Mouse (Mus musculus) midbrain, embryonic 11.5 days (tissue): ENCODE data around the gene Wrnip1. TPM values are rescaled to one million over a fixed set of nuclear protein-coding genes. Genes with fewer than 3 reads are reported as not detected.
A peak's percentile ranks its signal among the peaks of the same experiment; 100 is the strongest.

Source experiments
- ATAC-seq: fragments of 200-750 bp; cut with Nextera tagmentation; 2 replicates; pipeline ENCODE4 v1.8.0; 2017; ENCODE audit warnings: moderate TSS enrichment, moderate library complexity; ENCODE audit not compliant: low FRiP score
- DNase-seq: peaks from one replicate; pipeline ENCODE4 v3.0.0; 2015; ENCODE audit warnings: low spot score; ENCODE audit errors: missing footprints
- H3K27ac ChIP-seq: fragments of 300-500 bp; sonication (generic); 2 replicates; pipeline ENCODE4 v1.5.1; 2014; ENCODE audit warnings: low read depth, low read length
- H3K27me3 ChIP-seq: fragments of 300-500 bp; sonication (generic); 2 replicates; pipeline ENCODE4 v1.6.1; 2014; ENCODE audit warnings: mild to moderate bottlenecking, low read length, moderate library complexity, mixed read lengths; ENCODE audit not compliant: control insufficient read depth, insufficient read depth
- H3K36me3 ChIP-seq: fragments of 300-500 bp; sonication (generic); 2 replicates; pipeline ENCODE4 v1.6.1; 2014; ENCODE audit warnings: mild to moderate bottlenecking, low read length, moderate library complexity, mixed read lengths; ENCODE audit not compliant: control insufficient read depth, insufficient read depth
- H3K4me1 ChIP-seq: fragments of 300-500 bp; sonication (generic); 2 replicates; pipeline ENCODE4 v1.6.1; 2014; ENCODE audit warnings: low read length; ENCODE audit not compliant: control insufficient read depth, insufficient read depth
- H3K4me2 ChIP-seq: fragments of 300-500 bp; sonication (generic); 2 replicates; pipeline ENCODE4 v1.6.1; 2014; ENCODE audit warnings: mild to moderate bottlenecking, moderate library complexity
- H3K4me3 ChIP-seq: fragments of 300-500 bp; sonication (generic); 2 replicates; pipeline ENCODE4 v1.5.1; 2014; ENCODE audit warnings: low read depth, low read length
- H3K9ac ChIP-seq: fragments of 300-500 bp; sonication (generic); 2 replicates; pipeline ENCODE4 v1.6.1; 2014; ENCODE audit warnings: low read length
- H3K9me3 ChIP-seq: fragments of 300-500 bp; sonication (generic); 2 replicates; pipeline ENCODE4 v1.6.1; 2016; ENCODE audit warnings: low read length; ENCODE audit not compliant: control insufficient read depth
- WGBS: fragments of 180-500 bp; shearing (Covaris S2); extraction: QIAGEN DNeasy Blood & Tissue Kit; methylation state at CpG from one replicate; pipeline ENCODE4 v1.1.7; 2014; 5-methylcytosine and 5-hydroxymethylcytosine counted together
- polyA plus RNA-seq: library from polyadenylated mRNA; unstranded; fragments of >200 nt; fragmentation: Nextera tagmentation; extraction: Ambion mirVana; gene quantifications from 2 replicates; pipeline ENCODE4 v1.2.1, GENCODE M21; 2014

The Wrnip1 gene
- polyA plus RNA-seq, 1 experiment from 2014 or later: 17.2 TPM

DNA sequence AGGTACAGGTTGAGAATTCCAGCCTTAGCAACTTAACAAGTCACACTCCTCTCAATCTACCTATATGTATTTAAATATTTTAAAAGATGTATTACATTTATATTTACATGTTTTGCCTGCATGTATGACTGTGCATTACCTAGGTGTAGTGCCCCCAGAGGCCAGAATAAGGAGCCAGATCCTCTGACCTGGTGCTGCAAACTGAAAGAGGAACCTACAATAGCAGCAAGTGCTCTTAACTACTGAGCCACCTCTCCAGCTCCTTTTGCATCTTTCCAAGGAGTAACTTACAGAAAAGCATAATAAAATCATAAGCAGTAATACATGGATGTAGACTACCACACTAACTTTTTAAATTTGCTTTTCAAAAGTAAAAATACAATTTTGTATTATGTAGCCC lies 979 bp upstream of the Wrnip1 start:
- Histone ChIP-seq H3K36me3 (no peaks in the 10 kb centered on the region), H3K27ac (no peak overlapping the region), H3K9me3 (no peaks in the 10 kb centered on the region), H3K4me2 (peak overlapping the region; percentile 53), H3K4me3 (no peak overlapping the region), H3K4me1 (peaks cover 16% of the 10 kb centered on the region), H3K9ac (no peak overlapping the region), H3K27me3 (no peaks in the 10 kb centered on the region)
- DNase-seq (no peak), ATAC-seq (no peak)

DNA sequence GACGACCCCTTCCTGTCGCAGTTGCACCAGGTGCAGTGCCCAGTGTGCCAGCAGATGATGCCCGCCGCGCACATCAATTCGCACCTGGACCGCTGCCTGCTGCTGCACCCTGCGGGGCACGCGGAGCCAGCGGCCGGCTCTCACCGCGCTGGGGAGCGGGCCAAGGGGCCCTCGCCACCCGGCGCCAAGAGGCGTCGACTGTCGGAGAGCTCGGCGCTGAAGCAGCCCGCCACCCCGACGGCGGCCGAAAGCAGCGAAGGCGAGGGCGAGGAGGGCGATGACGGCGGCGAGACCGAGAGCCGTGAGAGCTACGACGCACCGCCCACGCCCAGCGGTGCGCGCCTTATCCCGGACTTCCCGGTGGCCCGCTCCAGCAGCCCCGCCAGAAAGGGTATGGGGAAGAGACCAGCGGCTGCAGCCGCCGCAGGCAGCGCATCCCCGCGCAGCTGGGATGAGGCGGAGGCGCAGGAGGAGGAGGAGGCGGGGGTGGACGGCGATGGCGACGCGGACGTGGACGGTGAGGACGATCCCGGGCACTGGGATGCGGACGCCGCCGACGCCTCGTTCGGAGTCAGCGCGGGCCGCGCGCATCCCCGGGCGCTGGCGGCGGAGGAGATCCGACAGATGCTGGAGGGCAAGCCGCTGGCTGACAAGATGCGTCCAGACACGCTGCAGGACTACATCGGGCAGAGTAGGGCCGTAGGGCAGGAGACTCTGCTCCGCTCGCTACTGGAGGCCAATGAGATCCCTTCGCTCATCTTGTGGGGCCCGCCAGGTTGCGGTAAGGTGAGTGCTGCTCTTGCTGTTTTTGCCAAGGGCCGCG lies 632 bp downstream of the Wrnip1 start, which contains the start of gene D930007J09Rik:
D930007J09Rik (minus strand) TSS at position 591 of the 823 bp plus-strand sequence.
- Histone ChIP-seq H3K27me3 (no peaks in the 10 kb centered on the region), H3K9me3 (no peaks in the 10 kb centered on the region), H3K4me3 (peak within 1 kb of the TSS; percentile 74), H3K36me3 (peaks cover 2% of the 10 kb centered on the region; the same call in 1 of the 2 replicates), H3K4me2 (peak within 1 kb of the TSS; percentile 89), H3K4me1 (peaks cover 16% of the 10 kb centered on the region), H3K9ac (peak within 1 kb of the TSS; percentile 82), H3K27ac (peak within 1 kb of the TSS; percentile 48)
- ATAC-seq: peak; percentile 33
- WGBS: under 1% methylated on average over 94 of the region's 95 CpGs
- peak; percentile 96 for DNase-seq

DNA sequence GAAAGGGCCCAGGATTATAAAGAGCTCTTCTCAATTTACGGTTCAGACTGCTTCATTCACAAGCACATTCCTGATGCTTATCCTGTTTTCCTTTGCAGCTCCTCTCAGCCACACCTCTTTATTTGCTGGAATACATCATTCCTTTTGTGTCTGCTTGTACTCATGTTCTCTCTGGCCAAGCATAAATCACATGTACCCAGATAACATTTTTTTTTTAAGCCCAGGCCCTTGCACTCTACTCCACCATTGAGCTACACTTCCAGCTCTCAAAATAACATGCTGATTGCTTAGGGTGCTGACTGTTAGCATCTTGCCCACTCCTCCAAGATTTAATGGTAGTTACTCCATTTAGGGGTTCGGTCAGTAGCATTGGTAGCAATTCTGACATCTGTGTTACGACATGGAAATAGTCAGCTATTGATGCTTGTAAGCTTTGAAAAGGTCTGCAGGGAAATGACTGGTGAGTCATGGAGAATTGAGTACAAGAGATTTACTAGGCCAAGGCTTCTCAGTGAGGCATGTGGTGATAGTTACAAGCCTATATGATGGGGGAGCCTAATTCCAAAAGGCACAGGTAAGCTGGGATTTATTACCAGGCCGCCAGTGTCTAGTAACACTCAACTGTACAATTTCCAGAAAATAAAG lies 2.0 kb downstream of the Wrnip1 start:
- H3K9ac ChIP-seq: no peak overlapping the region; the same call in 1 of the 2 replicates
- 65% methylated on average over 4 of the region's 4 CpGs for WGBS
- ATAC-seq: no peak

DNA sequence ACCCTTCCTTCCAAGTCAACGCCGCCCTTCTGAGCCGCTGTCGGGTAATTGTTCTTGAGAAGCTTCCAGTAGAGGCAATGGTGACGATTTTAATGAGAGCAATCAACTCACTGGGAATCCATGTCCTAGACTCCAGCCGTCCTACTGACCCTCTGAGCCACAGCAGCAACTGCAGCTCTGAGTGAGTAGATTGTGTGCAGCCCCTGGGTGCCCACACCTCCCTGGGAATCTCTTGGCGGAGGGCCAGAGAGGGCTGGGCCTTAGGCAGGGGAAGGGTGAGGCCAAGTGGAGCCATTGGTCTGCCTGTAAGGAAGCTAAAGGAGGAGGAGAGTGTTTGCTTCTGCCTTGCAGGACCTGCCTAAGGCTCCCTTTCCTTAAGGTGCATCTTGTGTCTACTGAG lies 5.0 kb downstream of the Wrnip1 start:
- 77% methylated on average over 7 of the region's 7 CpGs for WGBS

More for the DNA sequence above, 2.0 kb downstream of the Wrnip1 start:
- H3K27ac ChIP-seq: no peak overlapping the region
- DNase-seq: no peak
- peaks cover 20% of the 10 kb centered on the region for H3K4me1 ChIP-seq
- H3K27me3 ChIP-seq: no peaks in the 10 kb centered on the region
- peak overlapping the region; percentile 89 for H3K4me2 ChIP-seq
- peak overlapping the region; percentile 74 for H3K4me3 ChIP-seq
- peaks cover 2% of the 10 kb centered on the region; the same call in 1 of the 2 replicates for H3K36me3 ChIP-seq
- no peaks in the 10 kb centered on the region for H3K9me3 ChIP-seq

DNA sequence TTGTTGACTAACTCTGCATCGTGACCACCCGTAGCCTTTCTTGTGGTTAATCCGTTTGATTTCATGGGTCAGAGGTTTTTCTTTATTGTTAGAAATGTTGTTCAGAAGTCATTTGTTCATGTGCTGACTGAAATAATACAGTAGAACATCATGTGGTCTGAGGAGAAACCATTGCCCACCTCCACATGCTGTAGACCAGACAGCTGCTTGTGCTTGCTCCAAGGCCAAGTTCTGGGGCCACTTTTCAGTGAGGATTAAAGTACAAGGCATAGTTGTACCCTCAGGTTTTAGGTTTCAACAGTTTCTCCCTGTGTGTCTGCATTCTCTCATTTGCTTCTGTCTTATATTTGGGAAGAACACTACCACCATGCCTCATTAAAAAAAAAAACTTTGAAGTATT lies 5.8 kb downstream of the Wrnip1 start:
- Histone ChIP-seq H3K9me3 (no peaks in the 10 kb centered on the region), H3K4me2 (no peak overlapping the region), H3K9ac (no peak overlapping the region), H3K27me3 (no peaks in the 10 kb centered on the region), H3K27ac (no peak overlapping the region), H3K36me3 (peaks cover 2% of the 10 kb centered on the region; the same call in 1 of the 2 replicates), H3K4me3 (no peak overlapping the region), H3K4me1 (peaks cover 20% of the 10 kb centered on the region)
- no peak for DNase-seq
- no peak for ATAC-seq
- 28% methylated on average over 3 of the region's 3 CpGs for WGBS

More for the DNA sequence above, 5.0 kb downstream of the Wrnip1 start:
- H3K9me3 ChIP-seq: no peaks in the 10 kb centered on the region
- peaks cover 2% of the 10 kb centered on the region; the same call in 1 of the 2 replicates for H3K36me3 ChIP-seq
- no peak overlapping the region for H3K9ac ChIP-seq
- H3K27me3 ChIP-seq: no peaks in the 10 kb centered on the region
- H3K4me1 ChIP-seq: peaks cover 20% of the 10 kb centered on the region
- no peak overlapping the region for H3K4me2 ChIP-seq
- no peak for DNase-seq
- H3K4me3 ChIP-seq: no peak overlapping the region
- no peak for ATAC-seq
- no peak overlapping the region for H3K27ac ChIP-seq

DNA sequence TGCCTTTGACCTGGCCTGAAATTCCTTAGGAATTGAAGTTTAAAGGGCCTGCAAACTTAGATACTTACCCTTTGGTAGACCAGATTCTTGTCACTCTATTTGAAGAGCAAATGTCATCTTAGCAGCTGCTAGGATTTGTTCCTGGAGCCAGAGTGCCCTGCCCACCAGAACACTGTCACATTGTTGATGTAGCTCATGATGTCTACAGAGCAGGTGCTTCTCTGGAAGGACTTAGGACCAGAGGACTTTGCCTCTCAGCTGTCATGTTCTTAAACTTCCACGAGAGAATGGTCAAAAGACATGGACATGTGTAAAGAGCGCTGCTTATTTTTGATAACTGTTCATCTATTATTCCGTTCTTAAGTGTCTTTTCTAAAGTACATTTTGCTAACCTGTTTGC lies 17.4 kb downstream of the Wrnip1 start:
- peaks cover 9% of the 10 kb centered on the region for H3K36me3 ChIP-seq
- H3K4me3 ChIP-seq: no peak overlapping the region
- H3K9me3 ChIP-seq: no peaks in the 10 kb centered on the region
- DNase-seq (no peak), ATAC-seq (no peak)
- no peaks in the 10 kb centered on the region for H3K4me1 ChIP-seq
- H3K4me2 ChIP-seq: no peak overlapping the region
- H3K27ac ChIP-seq: no peak overlapping the region
- H3K27me3 ChIP-seq: no peaks in the 10 kb centered on the region
- 95% methylated on average over 3 of the region's 3 CpGs for WGBS
- no peak overlapping the region for H3K9ac ChIP-seq

DNA sequence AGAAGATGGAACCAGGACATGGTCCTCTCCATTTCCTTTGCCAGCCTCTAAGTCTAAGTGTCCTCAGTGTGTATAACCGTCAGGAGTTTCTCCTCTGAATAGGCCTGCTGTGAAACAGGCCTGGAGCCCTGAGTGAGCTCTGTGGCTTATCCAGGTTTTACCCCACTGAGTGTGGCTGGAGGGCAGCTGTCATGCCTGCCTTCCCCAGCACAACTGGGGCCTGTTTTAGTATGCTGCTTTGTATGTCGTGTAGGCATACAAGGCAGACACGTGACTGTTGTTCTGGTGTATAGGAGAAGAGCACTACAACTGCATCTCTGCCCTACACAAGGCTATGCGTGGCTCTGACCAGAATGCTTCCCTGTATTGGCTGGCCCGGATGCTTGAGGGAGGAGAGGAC lies 18.1 kb downstream of the Wrnip1 start:
- WGBS: 92% methylated on average over 5 of the region's 5 CpGs
- ATAC-seq (no peak), DNase-seq (no peak)
- no peak overlapping the region for H3K4me3 ChIP-seq
- H3K4me1 ChIP-seq: no peaks in the 10 kb centered on the region
- H3K4me2 ChIP-seq: no peak overlapping the region
- no peak overlapping the region for H3K27ac ChIP-seq
- no peaks in the 10 kb centered on the region for H3K27me3 ChIP-seq
- no peaks in the 10 kb centered on the region for H3K9me3 ChIP-seq
- peaks cover 7% of the 10 kb centered on the region; the same call in 1 of the 2 replicates for H3K36me3 ChIP-seq
- H3K9ac ChIP-seq: no peak overlapping the region

DNA sequence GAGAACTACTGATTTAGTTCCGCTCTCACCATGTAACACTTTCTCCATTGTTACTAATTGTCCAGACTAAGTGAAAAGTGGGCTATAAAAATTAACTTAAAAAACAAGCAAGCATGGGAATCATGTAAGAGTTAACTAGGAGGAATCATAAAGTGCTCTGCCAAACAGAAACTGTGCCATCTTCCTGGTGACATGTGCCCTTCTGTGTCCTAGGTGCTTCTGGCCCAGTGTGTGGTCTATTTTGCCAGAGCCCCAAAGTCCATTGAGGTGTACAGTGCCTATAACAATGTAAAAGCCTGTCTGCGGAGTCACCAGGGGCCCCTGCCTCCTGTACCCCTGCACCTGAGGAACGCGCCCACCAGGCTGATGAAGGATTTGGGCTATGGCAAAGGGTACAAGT lies 19.8 kb downstream of the Wrnip1 start:
- DNase-seq (no peak), ATAC-seq (no peak)
- Histone ChIP-seq H3K27me3 (no peaks in the 10 kb centered on the region), H3K27ac (no peak overlapping the region), H3K36me3 (peaks cover 7% of the 10 kb centered on the region; the same call in 1 of the 2 replicates), H3K4me2 (no peak overlapping the region), H3K9ac (no peak overlapping the region), H3K9me3 (no peaks in the 10 kb centered on the region), H3K4me1 (no peaks in the 10 kb centered on the region), H3K4me3 (no peak overlapping the region)
- 92% methylated on average over 4 of the region's 4 CpGs for WGBS

DNA sequence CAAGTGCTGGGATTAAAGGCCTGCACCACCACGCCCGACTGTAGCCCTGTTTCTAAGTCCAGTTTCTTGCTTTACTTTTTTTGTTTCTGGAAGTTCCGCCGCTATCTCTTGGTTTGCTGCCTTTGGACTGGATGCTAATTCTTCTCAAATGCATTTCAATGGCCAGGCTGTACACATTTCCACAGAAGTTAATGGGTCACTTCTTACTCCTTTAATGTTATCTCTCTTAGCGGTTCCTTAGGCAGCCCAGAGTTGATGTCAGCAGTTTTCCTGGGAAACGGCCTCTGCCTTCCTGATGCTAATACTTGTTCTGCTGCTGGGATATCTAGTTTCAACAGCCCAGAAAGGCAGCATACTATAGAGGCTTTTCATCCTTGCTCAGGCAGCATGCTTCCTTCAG lies 21.3 kb downstream of the Wrnip1 start:
- Histone ChIP-seq H3K9ac (no peak overlapping the region), H3K27me3 (no peaks in the 10 kb centered on the region), H3K9me3 (no peaks in the 10 kb centered on the region), H3K4me2 (no peak overlapping the region), H3K4me1 (no peaks in the 10 kb centered on the region), H3K4me3 (no peak overlapping the region), H3K27ac (no peak overlapping the region), H3K36me3 (peaks cover 5% of the 10 kb centered on the region; the same call in 1 of the 2 replicates)
- 89% methylated on average over 6 of the region's 6 CpGs for WGBS
- DNase-seq (no peak), ATAC-seq (no peak)
